26 mouse cellular contexts compared by ENCODE assay signal in genomic region chr19:46534542-46535098, GRCm38 (mm10). TPM values are rescaled to one million over a fixed set of nuclear protein-coding genes. Genes with fewer than 3 reads are reported as not detected.
DNase-seq lines count a peak whose midpoint lies in the region; ATAC-seq and TF ChIP-seq lines count a peak whose summit lies in the region.
"Had no signal": no experiment of that assay in that cellular context is flagged by ENCODE, and none has a peak within 500 bp of the region (broad histone marks: within the 10 kb centered on the region; RNA-seq: fewer than 3 reads in every experiment).

No protein-coding gene starts in this region.

- no peaks in the 10 kb centered on the region for H3K27me3 ChIP-seq in heart, embryonic 10.5 days (ENCODE audit: insufficient read depth, poor library complexity, severe bottlenecking)
- H3K27me3 ChIP-seq in kidney, postnatal 0 days (ENCODE audit: insufficient read depth, low read length): no peaks in the 10 kb centered on the region
- H3K27me3 ChIP-seq in kidney, embryonic 16.5 days (ENCODE audit: insufficient read depth, low read length): no peaks in the 10 kb centered on the region
- no peaks in the 10 kb centered on the region for H3K27me3 ChIP-seq in midbrain, embryonic 13.5 days
- H3K27me3 ChIP-seq in midbrain, postnatal 0 days (ENCODE audit: insufficient read depth, low read length): no peaks in the 10 kb centered on the region
- no peaks in the 10 kb centered on the region for H3K27me3 ChIP-seq in intestine, embryonic 16.5 days (replicated peaks; ENCODE audit: control insufficient read depth, insufficient read depth, low read length)
- H3K27me3 ChIP-seq: heart, embryonic 13.5 days; stomach, embryonic 15.5 days had no signal

- 34% methylated on average over 6 of the region's 6 CpGs for WGBS in heart, embryonic 10.5 days
- WGBS in kidney, postnatal 0 days: 34% methylated on average over 6 of the region's 6 CpGs
- WGBS in kidney, embryonic 16.5 days: 29% methylated on average over 6 of the region's 6 CpGs
- WGBS in midbrain, embryonic 13.5 days: 38% methylated on average over 6 of the region's 6 CpGs
- 36% methylated on average over 6 of the region's 6 CpGs for WGBS in midbrain, postnatal 0 days
- 32% methylated on average over 6 of the region's 6 CpGs for whole genome bisulfite sequencing in intestine, embryonic 16.5 days

- peak overlapping the region; percentile 29; the same call in 1 of the 2 replicates for H3K27ac ChIP-seq in heart, embryonic 10.5 days
- peak overlapping the region; percentile 22; the same call in 1 of the 2 replicates for H3K27ac ChIP-seq in kidney, postnatal 0 days
- no peak overlapping the region; the same call in 1 of the 2 replicates for H3K27ac ChIP-seq in kidney, embryonic 16.5 days (ENCODE audit: low read length)
- peak overlapping the region; percentile 39; the same call in 1 of the 2 replicates for H3K27ac ChIP-seq in midbrain, embryonic 13.5 days
- no peak overlapping the region for H3K27ac ChIP-seq in midbrain, postnatal 0 days (ENCODE audit: low read depth, low read length)
- peak overlapping the region; percentile 82 for H3K27ac ChIP-seq in intestine, embryonic 16.5 days (ENCODE audit: low read length)
- H3K27ac ChIP-seq: forebrain, embryonic 10.5 days had no signal

- H3K9ac ChIP-seq in kidney, postnatal 0 days (ENCODE audit: low read depth, low read length): no peak overlapping the region
- H3K9ac ChIP-seq in kidney, embryonic 16.5 days (replicated peaks; ENCODE audit: low read length): no peak overlapping the region
- H3K9ac ChIP-seq in midbrain, embryonic 13.5 days (replicated peaks): no peak overlapping the region
- H3K9ac ChIP-seq in midbrain, postnatal 0 days (replicated peaks; ENCODE audit: low read length, poor library complexity, severe bottlenecking): no peak overlapping the region
- peak overlapping the region; percentile 53 for H3K9ac ChIP-seq in intestine, embryonic 16.5 days (ENCODE audit: low read depth, low read length)
- H3K9ac ChIP-seq: heart, embryonic 13.5 days; liver, postnatal 0 days; stomach, embryonic 15.5 days had no signal

- no peak overlapping the region for H3K4me3 ChIP-seq in heart, embryonic 10.5 days
- H3K4me3 ChIP-seq in kidney, postnatal 0 days (replicated peaks; ENCODE audit: low read depth, low read length): no peak overlapping the region
- no peak overlapping the region for H3K4me3 ChIP-seq in kidney, embryonic 16.5 days (ENCODE audit: low read length)
- no peak overlapping the region for H3K4me3 ChIP-seq in midbrain, embryonic 13.5 days (replicated peaks)
- H3K4me3 ChIP-seq in midbrain, postnatal 0 days (ENCODE audit: low read depth, low read length): no peak overlapping the region
- no peak overlapping the region for H3K4me3 ChIP-seq in intestine, embryonic 16.5 days (ENCODE audit: low read length)
- H3K4me3 ChIP-seq: forebrain, embryonic 10.5 days; heart, embryonic 13.5 days; stomach, embryonic 15.5 days had no signal

- DNase-seq in heart, embryonic 10.5 days (ENCODE audit: low spot score): no peak
- DNase-seq in heart, postnatal 14 days: no peak
- no peak for DNase-seq in kidney, postnatal 0 days (ENCODE audit: low spot score)
- no peak for DNase-seq in midbrain, postnatal 0 days (ENCODE audit: low spot score)
- DNase-seq in urinary bladder, postnatal 10 days (ENCODE audit: low spot score): no peak
- DNase-seq: adrenal gland, postnatal 36 days; cerebellum, adult 9-11 months; gastrocnemius, postnatal 10 days; heart, adult 18-20 months; heart, postnatal 36 days; layer of hippocampus, postnatal 36 days; liver, postnatal 0 days; lung, postnatal 14 days; right cerebral cortex, postnatal 14 days; spleen, adult 18-20 months; thymus, adult 2 months; thymus, postnatal 4 days had no signal

- no peak for TF ChIP-seq CTCF in kidney, postnatal 0 days (IDR thresholded peaks at IDR 0.05; ENCODE audit: low read depth)
- TF ChIP-seq CTCF in midbrain, postnatal 0 days (IDR thresholded peaks at IDR 0.05): no peak

- intact Hi-C loops in heart, postnatal 14 days (cut with DNase I): no loop called here

- H3K36me3 ChIP-seq in heart, embryonic 10.5 days: peaks cover 10% of the 10 kb centered on the region; the same call in 1 of the 2 replicates
- no peaks in the 10 kb centered on the region for H3K36me3 ChIP-seq in kidney, postnatal 0 days (ENCODE audit: insufficient read depth, low read length)
- H3K36me3 ChIP-seq in kidney, embryonic 16.5 days (ENCODE audit: insufficient read depth, low read length): no peaks in the 10 kb centered on the region
- H3K36me3 ChIP-seq in midbrain, embryonic 13.5 days: peaks cover 12% of the 10 kb centered on the region; the same call in 1 of the 2 replicates
- H3K36me3 ChIP-seq in midbrain, postnatal 0 days (ENCODE audit: insufficient read depth, low read length): no peaks in the 10 kb centered on the region
- H3K36me3 ChIP-seq in intestine, embryonic 16.5 days (ENCODE audit: control insufficient read depth, insufficient read depth, low read length): no peaks in the 10 kb centered on the region
- H3K36me3 ChIP-seq: stomach, embryonic 15.5 days had no signal

- no peak overlapping the region for H3K4me2 ChIP-seq in kidney, postnatal 0 days (ENCODE audit: low read length)
- H3K4me2 ChIP-seq in kidney, embryonic 16.5 days (replicated peaks; ENCODE audit: low read depth, low read length): no peak overlapping the region
- no peak overlapping the region for H3K4me2 ChIP-seq in midbrain, embryonic 13.5 days (replicated peaks)
- no peak overlapping the region for H3K4me2 ChIP-seq in midbrain, postnatal 0 days (ENCODE audit: low read depth, low read length, poor library complexity, severe bottlenecking)
- no peak overlapping the region for H3K4me2 ChIP-seq in intestine, embryonic 16.5 days (ENCODE audit: low read depth, low read length)
- H3K4me2 ChIP-seq: heart, embryonic 13.5 days; liver, embryonic 11.5 days; stomach, embryonic 15.5 days had no signal

- ATAC-seq in kidney, postnatal 0 days (replicated peaks; ENCODE audit: low FRiP score, low read depth): no peak
- no peak for ATAC-seq in kidney, embryonic 16.5 days (ENCODE audit: low FRiP score, low TSS enrichment)
- ATAC-seq in midbrain, embryonic 13.5 days: no peak
- no peak for ATAC-seq in midbrain, postnatal 0 days (ENCODE audit: low FRiP score)
- peak; percentile 70 for ATAC-seq in intestine, embryonic 16.5 days
- ATAC-seq: forebrain, embryonic 16.5 days; inflammation-experienced regulatory T-cells, adult 6 months; liver, postnatal 0 days had no signal

- H3K4me1 ChIP-seq in heart, embryonic 10.5 days: peaks cover 54% of the 10 kb centered on the region
- peaks cover 45% of the 10 kb centered on the region for H3K4me1 ChIP-seq in kidney, postnatal 0 days (replicated peaks; ENCODE audit: insufficient read depth, low read length)
- peaks cover 57% of the 10 kb centered on the region for H3K4me1 ChIP-seq in kidney, embryonic 16.5 days (ENCODE audit: insufficient read depth, low read length)
- H3K4me1 ChIP-seq in midbrain, embryonic 13.5 days (replicated peaks): peaks cover 56% of the 10 kb centered on the region
- peaks cover 32% of the 10 kb centered on the region for H3K4me1 ChIP-seq in midbrain, postnatal 0 days (ENCODE audit: insufficient read depth, low read length)
- peaks cover 44% of the 10 kb centered on the region for H3K4me1 ChIP-seq in intestine, embryonic 16.5 days (ENCODE audit: control insufficient read depth, insufficient read depth, low read length)

- H3K9me3 ChIP-seq in heart, embryonic 10.5 days: no peaks in the 10 kb centered on the region
- no peaks in the 10 kb centered on the region for H3K9me3 ChIP-seq in kidney, postnatal 0 days (replicated peaks; ENCODE audit: low read length)
- no peaks in the 10 kb centered on the region for H3K9me3 ChIP-seq in kidney, embryonic 16.5 days (ENCODE audit: low read length)
- no peaks in the 10 kb centered on the region for H3K9me3 ChIP-seq in midbrain, embryonic 13.5 days
- no peaks in the 10 kb centered on the region for H3K9me3 ChIP-seq in midbrain, postnatal 0 days (ENCODE audit: low read length)
- H3K9me3 ChIP-seq in intestine, embryonic 16.5 days (ENCODE audit: control insufficient read depth, low read length): no peaks in the 10 kb centered on the region
- H3K9me3 ChIP-seq: forebrain, embryonic 10.5 days; heart, embryonic 13.5 days; stomach, embryonic 15.5 days had no signal

RNA-seq across cellular contexts. Expression of gene Trim8, which starts 33.1 kb away (rescaled TPM):
- polyA plus RNA-seq in heart, embryonic 10.5 days (2016; fragmentation: Nextera tagmentation; extraction: Ambion mirVana): 17.6 and 22.0 TPM in 2 replicates
- total RNA-seq in heart, postnatal 14 days (2021): 10 to 100 TPM; 47.6 to 50.0 TPM
- polyA plus RNA-seq in kidney, postnatal 0 days (2015; fragmentation: Nextera tagmentation; extraction: Ambion mirVana): 27.8 and 30.5 TPM in 2 replicates
- 22.2 and 26.0 TPM in 2 replicates for polyA plus RNA-seq in kidney, embryonic 16.5 days (2015; fragmentation: Nextera tagmentation; extraction: Ambion mirVana)
- polyA plus RNA-seq in midbrain, embryonic 13.5 days (2015; fragmentation: Nextera tagmentation; extraction: Ambion mirVana): 27.7 and 33.0 TPM in 2 replicates
- total RNA-seq in midbrain, postnatal 0 days (2014; rRNA removed): 96.6 and 103 TPM in 2 replicates
- 27.8 and 30.4 TPM in 2 replicates for polyA plus RNA-seq in midbrain, postnatal 0 days (2015; fragmentation: Nextera tagmentation; extraction: Ambion mirVana)
- polyA plus RNA-seq in intestine, embryonic 16.5 days (2015; fragmentation: Nextera tagmentation; extraction: Ambion mirVana): 10.1 and 13.7 TPM in 2 replicates

RNA-seq across cellular contexts. Expression of gene Arl3, which starts 38.4 kb away (rescaled TPM):
- polyA plus RNA-seq in heart, embryonic 10.5 days (2016; fragmentation: Nextera tagmentation; extraction: Ambion mirVana): 112 and 134 TPM in 2 replicates
- 10 to 100 TPM; 29.7 to 30.0 TPM for total RNA-seq in heart, postnatal 14 days (2021)
- 96.6 and 105 TPM in 2 replicates for polyA plus RNA-seq in kidney, postnatal 0 days (2015; fragmentation: Nextera tagmentation; extraction: Ambion mirVana)
- 142 and 148 TPM in 2 replicates for polyA plus RNA-seq in kidney, embryonic 16.5 days (2015; fragmentation: Nextera tagmentation; extraction: Ambion mirVana)
- 226 and 238 TPM in 2 replicates for polyA plus RNA-seq in midbrain, embryonic 13.5 days (2015; fragmentation: Nextera tagmentation; extraction: Ambion mirVana)
- total RNA-seq in midbrain, postnatal 0 days (2014; rRNA removed): 94.5 and 109 TPM in 2 replicates
- polyA plus RNA-seq in midbrain, postnatal 0 days (2015; fragmentation: Nextera tagmentation; extraction: Ambion mirVana): 192 and 194 TPM in 2 replicates
- polyA plus RNA-seq in intestine, embryonic 16.5 days (2015; fragmentation: Nextera tagmentation; extraction: Ambion mirVana): 53.9 and 64.5 TPM in 2 replicates

RNA-seq across cellular contexts. Expression of gene Sfxn2, which starts 38.5 kb away (rescaled TPM):
- polyA plus RNA-seq in heart, embryonic 10.5 days (2016; fragmentation: Nextera tagmentation; extraction: Ambion mirVana): 14.2 and 14.5 TPM in 2 replicates
- 1 to 10 TPM; 4.1 to 5.3 TPM for total RNA-seq in heart, postnatal 14 days (2021)
- polyA plus RNA-seq in kidney, postnatal 0 days (2015; fragmentation: Nextera tagmentation; extraction: Ambion mirVana): 47.1 and 50.0 TPM in 2 replicates
- polyA plus RNA-seq in kidney, embryonic 16.5 days (2015; fragmentation: Nextera tagmentation; extraction: Ambion mirVana): 39.4 and 41.1 TPM in 2 replicates
- polyA plus RNA-seq in midbrain, embryonic 13.5 days (2015; fragmentation: Nextera tagmentation; extraction: Ambion mirVana): 10.3 and 11.9 TPM in 2 replicates
- 5.9 and 6.0 TPM in 2 replicates for total RNA-seq in midbrain, postnatal 0 days (2014; rRNA removed)
- 9.5 and 9.8 TPM in 2 replicates for polyA plus RNA-seq in midbrain, postnatal 0 days (2015; fragmentation: Nextera tagmentation; extraction: Ambion mirVana)
- 16.7 and 18.1 TPM in 2 replicates for polyA plus RNA-seq in intestine, embryonic 16.5 days (2015; fragmentation: Nextera tagmentation; extraction: Ambion mirVana)

Comparison
In these comparisons a context has a peak if more than half of its experiments do, and no peak if none do; other contexts are left out.
1. H3K27ac ChIP-seq: peak in heart, embryonic 10.5 days (single experiment), kidney, postnatal 0 days (single experiment), midbrain, embryonic 13.5 days (single experiment) and intestine, embryonic 16.5 days (single experiment); none in kidney, embryonic 16.5 days (single experiment) and midbrain, postnatal 0 days (single experiment).